Comparison of ENCODE assay signal across 13 mouse cellular contexts in genomic region chr10:120418738-120419523, GRCm38 (mm10). TPM values are rescaled to one million over a fixed set of nuclear protein-coding genes. Genes with fewer than 3 reads are reported as not detected.
DNase-seq lines count a peak whose midpoint lies in the region; ATAC-seq and TF ChIP-seq lines count a peak whose summit lies in the region.
"Had no signal": no experiment of that assay in that cellular context is flagged by ENCODE, and none has a peak within 500 bp of the region (broad histone marks: within the 10 kb centered on the region; RNA-seq: fewer than 3 reads in every experiment).

No protein-coding gene starts in this region.

- H3K9me3 ChIP-seq in liver, embryonic 12.5 days (replicated peaks), result no peaks in the 10 kb centered on the region
- H3K9me3 ChIP-seq in liver, postnatal 0 days (ENCODE audit: low read length), result no peaks in the 10 kb centered on the region
- no peaks in the 10 kb centered on the region for H3K9me3 ChIP-seq in intestine, embryonic 15.5 days
- no peaks in the 10 kb centered on the region for H3K9me3 ChIP-seq in stomach, embryonic 14.5 days (ENCODE audit: control insufficient read depth, low read depth, low read length)

- H3K4me2 ChIP-seq in liver, embryonic 12.5 days, result no peak overlapping the region
- H3K4me2 ChIP-seq in liver, postnatal 0 days (ENCODE audit: low read depth, low read length), result no peak overlapping the region
- 0 out of 2 replicates have a peak overlapping the region, but pooled peaks have one; percentile 0 for H3K4me2 ChIP-seq in intestine, embryonic 15.5 days (replicated peaks)
- no peak overlapping the region for H3K4me2 ChIP-seq in stomach, embryonic 14.5 days (replicated peaks; ENCODE audit: low read depth, low read length)

- H3K9ac ChIP-seq in liver, embryonic 12.5 days, result no peak overlapping the region
- no peak overlapping the region for H3K9ac ChIP-seq in liver, postnatal 0 days (replicated peaks)
- no peak overlapping the region for H3K9ac ChIP-seq in intestine, embryonic 15.5 days
- no peak overlapping the region for H3K9ac ChIP-seq in stomach, embryonic 14.5 days (replicated peaks; ENCODE audit: low read depth, low read length)
- no peak overlapping the region for H3K9ac ChIP-seq in heart, adult 2 months (ENCODE audit: low read depth, low read length)

- intact Hi-C loops in heart, adult 2 months (cut with DNase I), result no loop called here

- no peaks in the 10 kb centered on the region for H3K27me3 ChIP-seq in liver, embryonic 12.5 days (replicated peaks)
- H3K27me3 ChIP-seq in liver, postnatal 0 days (ENCODE audit: insufficient read depth, low read length), result no peaks in the 10 kb centered on the region
- H3K27me3 ChIP-seq in intestine, embryonic 15.5 days (replicated peaks), result no peaks in the 10 kb centered on the region
- H3K27me3 ChIP-seq in stomach, embryonic 14.5 days (ENCODE audit: control insufficient read depth, insufficient read depth, low read length), result no peaks in the 10 kb centered on the region
- H3K27me3 ChIP-seq in heart, adult 2 months (ENCODE audit: control insufficient read depth, insufficient read depth, low read length), result no peaks in the 10 kb centered on the region

- ATAC-seq in liver, embryonic 12.5 days, result no peak
- ATAC-seq in liver, postnatal 0 days, result no peak
- ATAC-seq in intestine, embryonic 15.5 days, result no peak
- ATAC-seq in stomach, embryonic 14.5 days (ENCODE audit: insufficient number of reproducible peaks, insufficient read depth, low FRiP score, low read depth), result no peak

- H3K36me3 ChIP-seq in liver, embryonic 12.5 days, result peaks cover 16% of the 10 kb centered on the region
- no peaks in the 10 kb centered on the region for H3K36me3 ChIP-seq in liver, postnatal 0 days (replicated peaks; ENCODE audit: insufficient read depth, low read length)
- H3K36me3 ChIP-seq in intestine, embryonic 15.5 days, result no peaks in the 10 kb centered on the region; the same call in 1 of the 2 replicates
- peaks cover 11% of the 10 kb centered on the region; the same call in 1 of the 2 replicates for H3K36me3 ChIP-seq in stomach, embryonic 14.5 days (ENCODE audit: control insufficient read depth, insufficient read depth, low read length)
- no peaks in the 10 kb centered on the region for H3K36me3 ChIP-seq in heart, adult 2 months (ENCODE audit: control insufficient read depth, insufficient read depth, low read length)

- H3K79me2 ChIP-seq in heart, adult 2 months (replicated peaks; ENCODE audit: control insufficient read depth, insufficient read depth, low read length), result no peaks in the 10 kb centered on the region

- H3K4me3 ChIP-seq in liver, embryonic 12.5 days, result no peak overlapping the region
- no peak overlapping the region for H3K4me3 ChIP-seq in liver, postnatal 0 days (ENCODE audit: low read depth, low read length)
- H3K4me3 ChIP-seq in intestine, embryonic 15.5 days (replicated peaks), result no peak overlapping the region
- no peak overlapping the region for H3K4me3 ChIP-seq in stomach, embryonic 14.5 days (ENCODE audit: low read depth, low read length)
- H3K4me3 ChIP-seq in heart, adult 2 months, result no peak overlapping the region

- no peak for TF ChIP-seq CTCF in liver, postnatal 0 days (IDR thresholded peaks at IDR 0.05; ENCODE audit: low read depth)
- TF ChIP-seq CTCF in heart, adult 2 months (IDR thresholded peaks at IDR 0.05), result no peak

- 66% methylated on average over 16 of the region's 16 CpGs for WGBS in liver, embryonic 12.5 days (ENCODE audit: insufficient replicate concordance)
- 61% methylated on average over 16 of the region's 16 CpGs for WGBS in liver, postnatal 0 days (ENCODE audit: insufficient replicate concordance)
- WGBS in intestine, embryonic 15.5 days, result 23% methylated on average over 16 of the region's 16 CpGs
- 29% methylated on average over 16 of the region's 16 CpGs for WGBS in stomach, embryonic 14.5 days
- 89% methylated on average over 16 of the region's 16 CpGs for WGBS in heart, adult 2 months

- peaks cover 30% of the 10 kb centered on the region; the same call in 1 of the 2 replicates for H3K4me1 ChIP-seq in liver, embryonic 12.5 days
- H3K4me1 ChIP-seq in liver, postnatal 0 days (ENCODE audit: insufficient read depth), result peaks cover 9% of the 10 kb centered on the region; the same call in 1 of the 2 replicates
- peaks cover 64% of the 10 kb centered on the region for H3K4me1 ChIP-seq in intestine, embryonic 15.5 days (replicated peaks)
- H3K4me1 ChIP-seq in stomach, embryonic 14.5 days (ENCODE audit: control insufficient read depth, insufficient read depth, low read length), result peaks cover 61% of the 10 kb centered on the region
- H3K4me1 ChIP-seq in heart, adult 2 months (ENCODE audit: control insufficient read depth, insufficient read depth, low read length), result no peaks in the 10 kb centered on the region; the same call in 1 of the 2 replicates

- 0 out of 2 replicates have a peak overlapping the region, but pooled peaks have one; percentile 28 for H3K27ac ChIP-seq in liver, embryonic 12.5 days
- H3K27ac ChIP-seq in liver, postnatal 0 days (ENCODE audit: low read depth), result no peak overlapping the region
- H3K27ac ChIP-seq in intestine, embryonic 15.5 days, result peak overlapping the region; percentile 84
- peak overlapping the region; percentile 87 for H3K27ac ChIP-seq in stomach, embryonic 14.5 days (ENCODE audit: low read length)
- H3K27ac ChIP-seq in heart, adult 2 months, result no peak overlapping the region

- no peak for TF ChIP-seq EP300 in liver, postnatal 0 days (IDR thresholded peaks at IDR 0.05; ENCODE audit: low read depth)
- TF ChIP-seq EP300 in heart, adult 2 months (IDR thresholded peaks at IDR 0.05; ENCODE audit: insufficient read depth, low read depth, low read length), result no peak

- DNase-seq in adrenal gland, postnatal 14 days, result peak; percentile 67
- DNase-seq in adrenal gland, postnatal 4 days (ENCODE audit: low spot score in 2 of 2), result no peak
- no peak for DNase-seq in liver, postnatal 0 days
- DNase-seq in heart, adult 2 months, result no peak
- DNase-seq in layer of hippocampus, adult 8-10 months (ENCODE audit: low spot score in 2 of 2), result no peak
- DNase-seq: cerebellum, adult 9-10 months; gastrocnemius, postnatal 25 days; heart, postnatal 14 days; thymus, postnatal 36 days had no signal

- no peak for TF ChIP-seq POLR2A in heart, adult 2 months (IDR thresholded peaks at IDR 0.05; ENCODE audit: insufficient read depth, low read depth, low read length)

RNA-seq across cellular contexts. Expression of gene Hmga2, which starts 57.3 kb away (rescaled TPM):
- 6.5 and 6.9 TPM in 2 replicates for total RNA-seq in adrenal gland, postnatal 14 days (2021)
- 10 to 100 TPM; 13.8 to 14.4 TPM for total RNA-seq in adrenal gland, postnatal 4 days (2021)
- 16.1 TPM in 2 replicates for polyA plus RNA-seq in liver, embryonic 12.5 days (2016; fragmentation: Nextera tagmentation; extraction: Ambion mirVana)
- 0.43 and 0.56 TPM in 2 replicates for polyA plus RNA-seq in liver, postnatal 0 days (2015; fragmentation: Nextera tagmentation; extraction: Ambion mirVana)
- 33.9 and 41.2 TPM in 2 replicates for polyA plus RNA-seq in intestine, embryonic 15.5 days (2015; fragmentation: Nextera tagmentation; extraction: Ambion mirVana)
- 54.3 and 57.8 TPM in 2 replicates for polyA plus RNA-seq in stomach, embryonic 14.5 days (2014; fragmentation: Nextera tagmentation; extraction: Ambion mirVana)
- total RNA-seq in heart, adult 2 months (2021), result not detected
- polyA plus RNA-seq in heart, adult 2 months (2012; rRNA removed), result not detected in 2 replicates
- total RNA-seq in layer of hippocampus, adult 8-10 months (2022), result under 1 TPM; 0.13 to 0.37 (median 0.18) TPM
- total RNA-seq: MEL had no signal

Comparison
In these comparisons a context has a peak if more than half of its experiments do, and no peak if none do; other contexts are left out.
1. H3K27ac ChIP-seq: peak in liver, embryonic 12.5 days (single experiment), intestine, embryonic 15.5 days (single experiment) and stomach, embryonic 14.5 days (single experiment); none in liver, postnatal 0 days (single experiment) and heart, adult 2 months (single experiment).
2. RNA of gene Hmga2, which starts 57.3 kb away (polyA plus RNA-seq): 54.3 to 57.8 TPM in stomach, embryonic 14.5 days, 33.9 to 41.2 TPM in intestine, embryonic 15.5 days and 16.1 TPM in liver, embryonic 12.5 days; 0.43 to 0.56 TPM in liver, postnatal 0 days and not detected in heart, adult 2 months; every median in the first group is over 10 times any median in the second.